Mouse (Mus musculus) embryonic fibroblast, embryonic 13.5 days (primary cell): ENCODE data around the gene Pknox2. TPM values are rescaled to one million over a fixed set of nuclear protein-coding genes. Genes with fewer than 3 reads are reported as not detected.

Source experiments
- H3K27ac ChIP-seq: 2 replicates; pipeline ENCODE4 v1.5.1; 2012; ENCODE audit warnings: low read length, control low read depth, inconsistent platforms; ENCODE audit not compliant: insufficient read depth
- H3K4me1 ChIP-seq: 2 replicates; pipeline ENCODE4 v1.6.1; 2011; ENCODE audit warnings: low read length; ENCODE audit not compliant: control insufficient read depth, insufficient read depth
- H3K4me3 ChIP-seq: 2 replicates; pipeline ENCODE4 v1.5.1; 2011; ENCODE audit warnings: mild to moderate bottlenecking, control low read depth, low read length; ENCODE audit not compliant: insufficient read depth
- CTCF ChIP-seq: IDR thresholded peaks from 2 replicates; pipeline ENCODE4 v1.5.1; 2011; ENCODE audit warnings: mild to moderate bottlenecking, control low read depth, low read length, moderate library complexity, borderline replicate concordance; ENCODE audit not compliant: insufficient read depth
- POLR2A ChIP-seq: IDR thresholded peaks from 2 replicates; pipeline ENCODE4 v1.6.1; 2011; ENCODE audit warnings: low read depth, mild to moderate bottlenecking, control low read depth, low read length, moderate library complexity
- polyA plus RNA-seq: library from polyadenylated mRNA; stranded (reverse); fragments of >200 nt; gene quantifications from 2 replicates; pipeline ENCODE4 v1.2.4, GENCODE M21; 2011; ENCODE audit warnings: low read depth; ENCODE audit not compliant: missing spikeins, insufficient read length

Gene Pknox2
- polyA plus RNA-seq, 1 experiment = 23.7 TPM

GRCm38 (mm10) chr9:37016165-37016564, 131.0 kb downstream of the Pknox2 start:
- no peak for TF ChIP-seq CTCF
- TF ChIP-seq POLR2A = no peak
- no peak overlapping the region for H3K27ac ChIP-seq

GRCm38 (mm10) chr9:37013565-37013964, 133.6 kb downstream of the Pknox2 start:
- H3K4me1 ChIP-seq = no peaks in the 10 kb centered on the region
- TF ChIP-seq POLR2A = no peak
- TF ChIP-seq CTCF = no peak
- no peak overlapping the region for H3K4me3 ChIP-seq
- H3K27ac ChIP-seq = no peak overlapping the region

More at GRCm38 (mm10) chr9:37016165-37016564, 131.0 kb downstream of the Pknox2 start:
- no peak overlapping the region for H3K4me3 ChIP-seq
- H3K4me1 ChIP-seq = no peaks in the 10 kb centered on the region

GRCm38 (mm10) chr9:37008090-37008489, 139.1 kb downstream of the Pknox2 start:
- Histone ChIP-seq H3K4me3 (no peak overlapping the region), H3K27ac (no peak overlapping the region), H3K4me1 (0 out of 2 replicates have a peak, but pooled peaks cover 3% of the 10 kb centered on the region)
- TF ChIP-seq POLR2A (no peak), CTCF (no peak)

- no peak overlapping the region for H3K4me3 ChIP-seq
- no peak overlapping the region for H3K27ac ChIP-seq
- 0 out of 2 replicates have a peak, but pooled peaks cover 3% of the 10 kb centered on the region for H3K4me1 ChIP-seq
- no peak for TF ChIP-seq POLR2A
- TF ChIP-seq CTCF = no peak
Observed at GRCm38 (mm10) chr9:37004676-37005075, 142.5 kb downstream of the Pknox2 start.

- TF ChIP-seq CTCF = no peak
Observed at GRCm38 (mm10) chr9:37001935-37002535, 145.2 kb downstream of the Pknox2 start.

GRCm38 (mm10) chr9:36999393-36999792, 147.8 kb downstream of the Pknox2 start:
- H3K27ac ChIP-seq = no peak overlapping the region
- TF ChIP-seq CTCF = no peak
- TF ChIP-seq POLR2A = no peak
- H3K4me1 ChIP-seq = no peaks in the 10 kb centered on the region
- no peak overlapping the region for H3K4me3 ChIP-seq

More at GRCm38 (mm10) chr9:37001935-37002535, 145.2 kb downstream of the Pknox2 start:
- no peaks in the 10 kb centered on the region for H3K4me1 ChIP-seq
- no peak overlapping the region for H3K27ac ChIP-seq
- H3K4me3 ChIP-seq = no peak overlapping the region

DNA sequence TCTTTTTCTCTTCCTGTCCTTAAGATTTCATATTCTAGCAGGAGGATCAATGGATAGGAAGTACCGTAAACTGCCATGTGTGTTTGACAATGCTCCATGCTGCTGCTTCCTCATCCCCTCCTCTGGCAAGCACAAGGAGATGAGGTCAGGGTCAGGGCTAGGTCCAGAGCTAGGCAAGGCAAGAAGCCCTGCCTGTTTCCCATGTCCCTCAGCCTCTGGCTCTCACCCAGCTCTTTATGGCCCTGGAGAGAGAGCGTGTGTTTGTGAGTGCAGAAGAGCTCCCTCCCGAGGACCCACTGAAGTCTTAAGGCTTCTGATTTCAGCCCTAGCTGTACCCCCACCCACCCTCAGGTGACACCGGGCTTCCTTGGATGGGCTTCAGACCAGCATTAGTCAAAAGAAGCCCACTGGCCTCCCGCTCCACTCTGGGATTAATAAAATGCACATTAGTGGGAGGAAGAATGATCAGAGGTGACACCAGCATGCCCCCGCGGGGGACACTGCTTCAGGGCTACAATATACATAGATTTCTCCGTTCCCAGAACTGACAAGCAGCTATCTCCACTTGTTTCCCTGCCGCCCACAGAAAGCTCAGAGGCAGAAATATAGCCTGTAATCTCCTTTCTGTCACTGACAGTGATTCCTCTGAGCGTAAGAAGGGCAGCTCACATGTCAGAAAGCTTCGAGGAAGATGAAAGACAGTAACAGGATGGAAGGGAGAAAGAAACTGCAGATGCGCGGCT, 156.4 kb downstream of the Pknox2 start:
- no peak for TF ChIP-seq POLR2A
- no peak for TF ChIP-seq CTCF
- Histone ChIP-seq H3K4me3 (no peak overlapping the region), H3K4me1 (0 out of 2 replicates have a peak, but pooled peaks cover 3% of the 10 kb centered on the region), H3K27ac (no peak overlapping the region)

DNA sequence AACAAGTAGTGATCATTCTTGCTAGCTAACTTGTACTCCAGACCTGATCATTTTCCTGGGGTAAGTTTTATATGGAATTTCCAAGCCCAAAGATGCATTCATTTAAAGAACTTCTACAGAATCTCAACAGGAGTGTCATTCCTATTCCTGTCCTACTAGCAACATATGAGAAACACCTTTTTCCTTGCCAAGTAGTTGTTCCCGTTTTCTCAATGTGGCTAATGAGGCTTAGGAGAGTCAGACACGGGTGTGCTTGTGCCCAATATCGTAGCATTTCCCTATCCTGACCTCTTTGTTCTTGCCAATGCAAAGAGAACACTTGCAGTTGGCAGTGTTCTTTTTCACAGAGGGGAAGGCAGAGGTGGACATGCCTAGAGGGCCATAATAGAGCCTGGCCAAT, 157.2 kb downstream of the Pknox2 start:
- H3K4me3 ChIP-seq = no peak overlapping the region
- no peak overlapping the region for H3K27ac ChIP-seq
- TF ChIP-seq CTCF (no peak), POLR2A (no peak)
- H3K4me1 ChIP-seq = 0 out of 2 replicates have a peak, but pooled peaks cover 3% of the 10 kb centered on the region

DNA sequence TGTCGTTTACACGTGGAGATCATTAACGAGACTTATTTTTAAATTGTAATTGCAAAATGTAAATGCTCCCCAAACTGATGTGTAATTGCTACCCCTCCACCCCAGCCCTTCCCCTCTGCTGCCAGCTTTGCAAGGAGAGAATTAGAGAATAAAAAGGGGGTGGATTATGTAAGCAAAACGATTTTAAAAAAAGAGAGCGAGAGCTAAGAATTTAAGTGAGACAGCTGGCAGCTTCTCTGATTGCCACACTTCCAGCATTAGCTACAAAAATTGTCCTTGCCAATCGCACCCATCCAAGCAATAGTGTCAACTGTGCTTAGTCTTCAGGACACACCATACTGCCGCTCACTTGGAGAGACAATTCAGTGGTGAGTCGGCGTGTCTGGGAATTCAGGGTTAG, 162.0 kb downstream of the Pknox2 start:
- no peak overlapping the region for H3K27ac ChIP-seq
- no peaks in the 10 kb centered on the region for H3K4me1 ChIP-seq
- TF ChIP-seq POLR2A (no peak), CTCF (no peak)
- no peak overlapping the region for H3K4me3 ChIP-seq
